1 mouse cellular context compared by ENCODE assay signal in genomic region chr7:28867508-28868340, GRCm38 (mm10).
TF ChIP-seq lines count a peak whose summit lies in the region.

No protein-coding gene starts in this region.

TF ChIP-seq in CH12.LX, 34 proteins besides CTCF, POLR2A, EP300 and RAD21:
- TF ChIP-seq SMC3 (IDR thresholded peaks at IDR 0.05; ENCODE audit: low read depth, low read length) (peak; percentile 71), MAX (IDR thresholded peaks at IDR 0.05; ENCODE audit: low read length) (peak; percentile 61; the same call in 1 of the 2 replicates), MEF2A (IDR thresholded peaks at IDR 0.05; ENCODE audit: borderline replicate concordance, low read depth, low read length) (peak; percentile 52; the same call in 1 of the 2 replicates), NRF1 (IDR thresholded peaks at IDR 0.05; ENCODE audit: low read depth, low read length) (peak; percentile 39; the same call in 1 of the 2 replicates), ZNF384 (IDR thresholded peaks at IDR 0.05; ENCODE audit: low read depth, low read length) (peak; percentile 96), TCF12 (IDR thresholded peaks at IDR 0.05; ENCODE audit: low read depth, low read length) (peak; percentile 13; the same call in 1 of the 2 replicates), ZC3H11A (IDR thresholded peaks at IDR 0.05; ENCODE audit: low read depth, low read length) (peak; percentile 19; the same call in 1 of the 2 replicates)
